Mouse (Mus musculus): ENCODE data around the gene Lysmd4.
A peak's percentile ranks its signal among the peaks of the same experiment; 100 is the strongest.
"Not testable (repeated sequence)": the region's sequence is repeated elsewhere in the genome, so short reads cannot be mapped to it uniquely, and the experiment has no call there.

The Lysmd4 gene

DNA sequence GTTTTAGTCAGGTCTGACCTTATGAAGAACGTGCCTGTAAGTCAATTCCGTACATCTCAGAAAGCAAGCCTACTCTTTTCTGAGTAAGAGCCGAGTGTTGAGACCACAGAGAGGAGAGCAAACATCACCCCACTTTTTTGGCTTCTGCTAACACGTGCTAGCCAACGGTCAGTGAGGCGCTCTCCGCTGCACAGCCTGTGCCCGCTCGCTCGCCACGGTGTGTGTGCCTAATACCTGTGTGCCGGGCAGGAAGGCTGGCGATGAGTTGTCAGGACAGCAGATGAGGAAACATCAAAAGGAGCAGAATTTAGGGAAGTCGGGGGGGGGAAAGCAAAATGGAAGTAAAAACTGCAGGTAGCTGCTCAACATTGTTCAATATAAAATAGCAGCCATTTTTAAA is 10.2 kb downstream of the Lysmd4 start:
- DNase-seq, result no peak

GRCm38 (mm10) chr7:67234797-67235196 is 12.5 kb downstream of the Lysmd4 start:
- DNase-seq, result no peak

DNA sequence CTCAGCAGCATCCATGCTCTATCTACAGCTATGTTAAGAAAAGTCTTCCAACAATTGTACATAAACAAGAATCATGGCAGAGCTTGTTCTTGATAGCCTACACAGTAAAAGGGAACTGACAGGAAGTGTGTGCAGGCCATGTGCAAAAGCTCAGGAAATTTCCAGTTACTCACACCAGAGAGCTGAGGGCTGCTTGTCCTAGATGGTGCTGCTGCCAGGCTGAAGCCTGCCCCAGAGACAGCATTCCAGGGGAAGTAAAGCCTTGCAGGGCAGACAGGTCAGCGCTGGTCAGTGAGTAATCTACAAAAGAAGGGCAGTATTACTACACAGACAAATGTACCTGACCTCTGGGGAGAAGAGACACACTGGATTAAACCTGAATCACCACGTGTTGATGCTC is 14.0 kb downstream of the Lysmd4 start:
- no peak for DNase-seq

- DNase-seq, result no peak
Measured at GRCm38 (mm10) chr7:67237752-67238151, 15.4 kb downstream of the Lysmd4 start.

DNA sequence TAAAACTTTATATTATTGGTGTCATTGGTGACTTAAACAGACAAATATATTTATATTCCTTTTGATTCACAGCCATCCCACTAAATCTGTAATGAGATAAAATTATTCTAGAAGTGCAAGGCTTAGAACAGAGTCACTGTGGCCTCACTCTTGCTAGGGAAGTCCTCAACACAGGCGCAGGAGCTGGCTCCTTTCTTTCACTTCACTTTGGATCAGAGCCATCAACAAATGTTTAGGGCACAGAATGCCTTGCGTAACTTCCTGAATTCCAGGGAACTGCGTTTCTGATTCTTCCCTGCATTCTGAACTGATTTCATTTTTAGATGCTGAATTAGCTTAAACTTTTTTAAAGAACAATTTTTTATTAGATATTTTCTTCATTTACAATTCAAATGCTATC is 19.6 kb downstream of the Lysmd4 start:
- no peak for DNase-seq

DNA sequence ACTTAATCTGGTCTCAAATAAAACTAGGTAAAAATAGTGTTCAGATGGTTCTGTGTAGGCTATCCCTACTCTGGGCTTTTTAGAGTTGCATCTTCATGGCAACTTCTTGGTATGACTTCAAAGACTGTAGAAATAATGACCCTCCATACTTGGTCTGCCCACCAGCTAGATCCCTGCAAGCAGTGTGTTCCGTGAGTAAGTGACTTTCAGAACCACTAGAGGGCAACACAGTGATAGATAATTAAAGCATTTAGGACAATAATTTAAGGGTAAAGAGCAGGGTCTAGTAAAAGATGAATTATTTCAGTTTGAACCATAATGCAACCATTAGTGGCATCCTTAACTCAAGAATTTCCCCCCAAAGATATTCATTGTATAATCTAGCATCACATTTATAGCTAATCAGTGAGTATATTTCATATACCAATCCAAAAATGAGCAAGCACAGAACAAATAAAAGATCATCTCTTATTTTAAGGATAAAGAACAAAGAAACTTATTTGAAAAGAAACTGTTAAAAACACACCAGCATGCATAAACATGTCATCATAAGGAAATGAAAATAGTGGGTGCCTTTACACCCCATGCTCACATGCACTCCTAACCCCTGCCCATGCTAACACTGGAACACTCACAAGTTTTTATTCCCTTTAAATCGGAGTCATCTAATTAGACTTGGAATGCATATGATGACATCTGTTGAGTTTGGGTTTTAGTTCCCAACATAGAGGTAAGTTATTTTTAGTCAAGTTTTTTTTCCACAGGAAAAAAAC is 21.0 kb downstream of the Lysmd4 start:
- DNase-seq, result peak; percentile 58

- DNase-seq, result no peak
Measured at GRCm38 (mm10) chr7:67243894-67244282, 21.5 kb downstream of the Lysmd4 start.

DNA sequence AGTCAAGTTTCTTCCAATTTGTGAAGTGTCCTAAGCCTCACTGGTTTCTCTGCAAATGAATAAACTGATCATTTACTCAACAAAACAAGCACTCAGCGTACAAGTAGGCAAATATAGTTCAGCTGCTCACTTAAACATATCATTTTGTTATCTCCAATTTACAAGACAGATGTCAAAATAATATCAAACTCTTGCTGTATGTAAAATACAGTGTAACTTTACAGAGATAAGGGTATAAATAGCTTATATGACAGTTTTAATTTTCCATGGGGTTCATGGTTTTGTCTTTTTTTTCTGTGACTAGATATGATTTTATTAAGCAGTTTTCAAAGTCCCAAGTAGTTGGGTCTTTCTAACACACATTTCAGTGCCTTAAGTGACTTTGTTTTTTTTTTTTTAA is 22.9 kb downstream of the Lysmd4 start:
- DNase-seq, result no peak

DNA sequence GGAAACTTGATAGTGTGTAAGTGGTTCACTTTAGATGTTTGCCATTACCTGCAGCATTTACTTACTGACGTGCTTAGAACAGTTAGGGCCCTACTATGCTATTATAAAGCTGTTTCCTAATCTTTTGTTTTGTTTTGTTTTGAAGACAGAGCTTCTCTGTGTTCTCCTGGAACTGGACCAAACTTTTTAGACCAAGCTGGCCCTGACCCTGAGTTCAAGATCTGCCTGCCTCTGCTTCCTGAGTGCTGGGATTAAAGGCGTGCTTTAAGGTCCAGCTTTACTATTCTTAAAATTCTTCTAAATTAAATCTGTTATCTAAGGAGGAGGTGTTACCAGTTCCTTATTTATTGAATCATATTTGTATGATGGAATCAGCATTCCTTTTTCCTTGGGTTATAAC is 23.7 kb downstream of the Lysmd4 start:
- no peak for DNase-seq

GRCm38 (mm10) chr7:67259828-67260563 is 37.7 kb downstream of the Lysmd4 start:
- peak; percentile 35 for DNase-seq

DNA sequence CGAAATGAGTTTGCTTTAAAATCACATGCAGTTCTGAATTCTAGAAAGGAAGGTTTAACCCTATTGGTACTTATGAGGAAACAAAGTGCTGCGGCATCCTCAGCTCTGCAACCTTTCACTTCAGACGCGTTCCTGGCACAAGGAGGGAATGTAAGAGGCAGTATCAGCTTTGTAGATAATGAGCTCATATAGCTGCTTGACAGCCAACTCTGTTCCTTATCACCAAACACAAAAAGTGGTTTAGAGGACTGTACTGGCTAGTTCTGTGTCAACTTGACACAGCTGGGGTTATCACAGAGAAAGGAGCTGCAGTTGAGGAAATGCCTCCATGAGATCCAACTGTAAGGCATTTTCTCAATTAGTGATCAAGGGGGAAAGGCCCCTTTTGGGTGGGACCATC is 48.1 kb downstream of the Lysmd4 start:
- not testable (repeated sequence) for DNase-seq

DNA sequence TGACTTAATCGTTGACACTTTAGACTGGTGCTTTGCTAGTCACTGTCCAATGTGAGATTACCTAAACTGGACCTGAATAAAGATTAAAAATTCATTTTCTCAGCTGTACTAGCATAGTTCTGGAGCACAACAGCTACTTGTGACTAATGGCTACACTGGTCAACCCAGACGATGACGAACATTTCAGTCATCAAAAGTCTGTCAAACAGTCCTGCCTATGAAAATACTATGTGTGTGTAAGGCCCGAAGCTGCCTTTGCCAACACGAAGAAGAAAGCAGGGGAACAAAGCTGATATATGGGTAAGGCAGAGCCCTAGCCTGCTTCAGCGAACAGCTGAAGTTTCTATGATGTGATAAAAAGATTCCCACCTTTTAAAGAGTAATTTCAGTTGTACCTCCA is 61.2 kb downstream of the Lysmd4 start:
- no peak for DNase-seq

GRCm38 (mm10) chr7:67287456-67287855 is 65.1 kb downstream of the Lysmd4 start:
- DNase-seq, result no peak

DNA sequence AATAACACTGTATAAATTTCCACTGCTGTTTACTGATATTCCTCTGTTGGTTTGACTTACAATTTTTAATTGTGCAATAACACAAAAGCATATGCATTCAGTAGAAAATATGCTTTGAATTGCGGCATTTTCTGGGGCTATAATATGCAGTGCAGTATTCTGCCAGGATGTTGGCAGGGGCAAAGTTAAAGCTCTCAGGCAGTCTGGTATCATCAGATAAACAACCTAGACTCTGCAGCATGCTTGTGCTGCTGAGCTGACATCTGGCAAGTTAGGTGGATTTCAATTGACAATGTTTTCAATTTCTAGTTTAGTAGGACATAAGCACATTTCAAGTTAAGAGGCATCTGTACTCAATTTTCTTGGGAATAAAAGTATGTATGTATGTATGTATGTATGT is 69.0 kb downstream of the Lysmd4 start:
- DNase-seq, result no peak

GRCm38 (mm10) chr7:67296419-67296818 is 74.1 kb downstream of the Lysmd4 start:
- no peak for DNase-seq

DNA sequence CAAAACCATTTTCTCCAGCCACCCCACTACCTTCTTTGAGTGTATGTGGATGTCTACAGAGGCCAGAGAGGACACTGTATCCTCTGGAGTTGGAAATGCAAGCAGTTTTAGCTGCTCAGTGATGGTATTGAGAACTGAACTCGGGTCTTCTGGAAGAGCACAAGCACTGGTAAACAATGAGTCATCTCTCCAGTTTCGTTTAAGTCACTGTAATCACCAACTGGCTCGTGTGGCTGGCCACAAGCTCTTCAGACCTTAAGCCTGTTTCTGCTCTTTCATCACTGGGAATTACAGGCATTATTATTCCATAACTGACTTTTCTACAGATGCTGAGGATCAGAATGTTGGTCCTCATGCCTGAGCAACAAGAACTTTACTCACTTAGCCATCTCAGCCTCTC is 82.6 kb downstream of the Lysmd4 start:
- DNase-seq, result no peak

DNA sequence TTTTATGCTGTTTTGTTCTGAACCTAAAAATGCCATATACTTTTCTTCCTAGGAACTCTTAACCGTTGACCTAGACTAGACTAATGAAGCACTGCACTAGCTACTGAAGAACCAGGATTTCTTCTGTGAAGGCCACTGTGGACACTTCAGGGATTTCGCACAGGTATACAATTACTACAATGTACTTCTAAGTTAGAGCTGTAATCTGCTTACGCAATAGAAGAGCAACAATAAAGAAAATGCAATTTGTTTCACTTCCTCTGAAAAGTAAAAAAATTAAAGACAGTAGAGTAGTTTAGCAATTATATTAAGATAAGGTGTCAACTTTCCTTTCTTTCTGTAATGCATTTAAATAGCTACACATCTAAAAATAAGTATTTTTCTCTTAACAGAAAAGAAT is 84.7 kb downstream of the Lysmd4 start:
- no peak for DNase-seq

DNA sequence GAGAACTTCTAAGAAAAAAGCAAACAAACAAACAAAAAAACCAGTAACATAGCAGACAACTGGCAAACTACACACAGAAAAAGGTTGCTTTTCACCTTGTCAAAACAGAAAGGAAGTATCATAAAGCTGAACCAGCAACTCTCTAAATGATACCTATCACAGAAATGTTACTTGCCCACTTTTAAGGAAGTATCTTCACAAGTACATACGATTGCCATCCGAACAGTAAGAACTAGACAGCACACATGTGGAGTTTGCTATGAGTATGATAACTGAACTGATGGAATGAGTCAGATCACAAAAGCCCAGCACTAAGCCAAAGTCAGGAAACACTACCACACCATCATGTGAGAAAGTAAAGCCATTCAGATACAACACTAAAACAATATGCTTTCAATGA is 85.8 kb downstream of the Lysmd4 start:
- no peak for DNase-seq

GRCm38 (mm10) chr7:67310151-67310550 is 87.8 kb downstream of the Lysmd4 start:
- DNase-seq, result no peak

DNA sequence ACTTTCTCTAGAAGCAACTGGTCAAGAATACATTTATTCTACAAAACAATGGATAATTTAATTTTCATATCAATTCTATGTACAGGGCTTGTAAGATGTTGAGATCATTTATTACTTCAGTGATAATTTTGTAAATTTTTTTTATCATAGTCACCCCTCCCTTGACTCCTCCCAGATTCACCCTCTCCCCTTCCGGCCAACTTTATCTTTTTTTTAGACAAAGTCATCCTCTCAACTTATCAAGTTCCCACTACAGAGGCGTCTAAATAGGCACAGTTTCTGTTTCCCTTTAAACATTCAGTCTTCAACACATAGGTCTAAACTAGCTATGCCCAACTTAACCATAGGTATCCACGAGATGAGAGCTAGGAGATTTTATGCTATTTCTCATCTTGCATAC is 90.9 kb downstream of the Lysmd4 start:
- DNase-seq, result no peak

DNA sequence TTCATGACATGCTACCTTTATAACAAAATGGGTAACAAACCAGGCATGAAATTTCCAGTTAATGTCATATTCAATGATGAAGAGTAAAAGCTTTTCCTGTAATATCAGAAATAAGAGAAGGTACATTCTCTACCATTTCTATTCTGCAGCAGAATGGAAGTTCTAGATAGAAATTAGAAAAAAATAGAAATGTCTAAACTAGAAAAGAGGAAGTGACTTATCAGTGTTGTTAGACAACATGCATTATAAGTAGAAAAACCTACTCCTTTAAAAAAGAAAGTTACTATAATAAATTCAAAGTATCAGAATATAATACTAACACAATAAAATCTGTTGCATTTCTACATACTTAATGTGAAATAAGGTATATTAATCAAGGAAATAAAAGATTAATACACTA is 96.4 kb downstream of the Lysmd4 start:
- DNase-seq, result no peak

- DNase-seq, result no peak
Measured at GRCm38 (mm10) chr7:67320359-67320758, 98.0 kb downstream of the Lysmd4 start.

DNA sequence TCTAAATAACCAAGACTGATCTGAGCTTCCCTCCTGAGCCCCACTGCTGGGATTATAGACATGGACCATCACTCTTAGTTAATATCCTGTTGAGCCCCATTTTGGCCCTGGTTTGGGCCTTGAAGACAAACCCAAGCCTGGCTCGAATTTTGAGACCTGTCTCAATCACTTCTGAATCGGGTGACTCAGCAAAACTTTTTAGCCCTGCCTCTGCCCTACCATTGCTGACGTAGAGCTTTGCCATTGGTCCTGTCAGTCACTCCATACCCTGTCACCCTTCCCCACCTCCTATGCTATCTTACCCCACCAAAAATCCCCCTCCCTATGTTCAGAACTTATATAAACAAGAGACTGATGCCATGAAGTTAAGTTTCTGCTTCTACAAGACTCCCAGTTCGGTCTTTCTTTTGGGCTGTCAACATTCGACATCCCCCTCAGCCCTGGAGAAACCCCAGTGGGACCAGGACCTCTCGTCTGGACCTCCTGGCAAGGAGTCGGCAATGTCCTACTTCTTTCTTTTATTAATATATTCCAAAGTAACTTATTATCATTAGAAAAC is 119.8 kb downstream of the Lysmd4 start:
- no peak for DNase-seq

DNA sequence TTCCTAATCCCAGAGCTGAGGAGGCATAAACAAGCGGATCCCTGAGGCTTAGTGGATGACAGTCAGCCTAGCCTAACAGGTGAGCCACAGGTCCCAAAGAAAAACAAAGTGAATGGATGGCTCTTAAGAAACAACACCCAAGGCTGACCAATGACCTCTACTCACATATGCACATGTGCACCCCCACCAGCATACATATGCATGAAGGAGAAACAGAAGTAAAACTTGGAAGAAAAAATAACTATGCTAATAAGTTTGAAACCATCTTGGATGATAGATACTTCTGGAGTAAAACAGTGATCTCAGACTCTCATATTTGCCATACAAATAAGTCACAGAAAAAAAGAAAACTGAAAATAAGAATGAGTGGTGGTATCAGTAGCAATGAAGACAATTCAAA is 122.1 kb downstream of the Lysmd4 start:
- no peak for DNase-seq

All from embryo, embryonic 11 days (tissue).